Mouse (Mus musculus) CH12.LX (cell line): ENCODE measurements at regions not wholly inside any gene's neighbourhood (a gene's known extent, or its start where the extent isn't known, plus 50 kb on each side); places are given as distances from the start of the nearest gene placed in this dataset.

ENCODE experiments used
- DNase-seq: peaks from one replicate; pipeline ENCODE4 v3.0.0-alpha.2; 2013; ENCODE audit errors: extremely low read depth
- H3K27ac ChIP-seq: 2 replicates; pipeline ENCODE4 v1.5.1; 2012; ENCODE audit warnings: low read depth, mild to moderate bottlenecking, control low read depth, moderate library complexity; ENCODE audit not compliant: insufficient read depth
- H3K27me3 ChIP-seq: replicated peaks from 2 replicates; pipeline ENCODE3; 2012; ENCODE audit warnings: inconsistent platforms
- H3K36me3 ChIP-seq, 2 experiments: replicated peaks in 1 of 2; 2 replicates each; pipeline versions ENCODE3 to v1.6.1; 2012; ENCODE audit warnings: inconsistent platforms in 1 of 2, low read length in 1 of 2, mild to moderate bottlenecking in 1 of 2, mixed read lengths in 1 of 2, moderate library complexity in 1 of 2; ENCODE audit not compliant: control insufficient read depth in 1 of 2, insufficient read depth in 1 of 2
- H3K4me1 ChIP-seq, 2 experiments: 2 replicates each; pipeline ENCODE4 v1.6.1; 2012; ENCODE audit warnings: inconsistent platforms in 1 of 2, moderate library complexity in 1 of 2; ENCODE audit not compliant: insufficient read depth in 2 of 2, control insufficient read depth in 1 of 2
- H3K4me2 ChIP-seq: 2 replicates; pipeline ENCODE4 v1.6.1; 2012; ENCODE audit warnings: low read depth, mild to moderate bottlenecking, control low read depth; ENCODE audit not compliant: poor library complexity, insufficient read depth, severe bottlenecking
- H3K4me3 ChIP-seq, 3 experiments: fragments of 150-350 bp in 1 of 3; sonication (generic) in 1 of 3; replicated peaks in 1 of 3; 2 replicates each; pipeline versions ENCODE3 to v1.5.1; 2011 to 2012; ENCODE audit warnings: low read depth in 2 of 3, low read length in 2 of 3, mild to moderate bottlenecking in 2 of 3, moderate library complexity in 2 of 3, control low read depth in 1 of 3, improper control_type of control experiment in 1 of 3, inconsistent platforms in 1 of 3, mixed read lengths in 1 of 3; ENCODE audit not compliant: poor library complexity in 1 of 3
- H3K79me2 ChIP-seq: replicated peaks from 2 replicates; pipeline ENCODE4 v1.6.1; 2012; ENCODE audit warnings: mild to moderate bottlenecking, moderate library complexity; ENCODE audit not compliant: control insufficient read depth, poor library complexity, insufficient read depth, severe bottlenecking; ENCODE audit errors: extremely low read depth
- H3K9ac ChIP-seq: 2 replicates; pipeline ENCODE4 v1.6.1; 2012; ENCODE audit warnings: low read depth, mild to moderate bottlenecking, control low read depth, moderate library complexity; ENCODE audit not compliant: insufficient read depth
- H3K9me3 ChIP-seq: replicated peaks from 2 replicates; pipeline ENCODE3; 2012; ENCODE audit warnings: low read length, inconsistent platforms, mixed read lengths
- BHLHE40 ChIP-seq: IDR thresholded peaks from 2 replicates; pipeline ENCODE4 v1.6.1; 2011; ENCODE audit warnings: mild to moderate bottlenecking, low read depth, low read length, improper control_type of control experiment
- CHD1 ChIP-seq: IDR thresholded peaks from 2 replicates; pipeline ENCODE4 v1.6.1; 2012; ENCODE audit warnings: low read depth, low read length, improper control_type of control experiment, inconsistent platforms
- CHD2 ChIP-seq: IDR thresholded peaks from 2 replicates; pipeline ENCODE4 v1.6.1; 2011; ENCODE audit warnings: low read length, improper control_type of control experiment
- E2F4 ChIP-seq: IDR thresholded peaks from 2 replicates; pipeline ENCODE4 v1.6.1; 2011; ENCODE audit warnings: low read depth, low read length, improper control_type of control experiment; ENCODE audit not compliant: insufficient replicate concordance
- EP300 ChIP-seq: IDR thresholded peaks from 2 replicates; pipeline ENCODE4 v1.6.1; 2011; ENCODE audit warnings: low read length, improper control_type of control experiment
- ETS1 ChIP-seq: conservative IDR thresholded peaks from 2 replicates; pipeline ENCODE4 v1.6.1; 2012; ENCODE audit warnings: low read depth, mild to moderate bottlenecking, inconsistent platforms, low read length, improper control_type of control experiment, moderate library complexity
- HCFC1 ChIP-seq: IDR thresholded peaks from 2 replicates; pipeline ENCODE4 v1.6.1; 2012; ENCODE audit warnings: low read depth, mild to moderate bottlenecking, inconsistent platforms, low read length, improper control_type of control experiment
- JUN ChIP-seq: IDR thresholded peaks from 2 replicates; pipeline ENCODE4 v1.6.1; 2011; ENCODE audit warnings: low read depth, mild to moderate bottlenecking, low read length, improper control_type of control experiment, moderate library complexity; ENCODE audit not compliant: insufficient read depth
- JUND ChIP-seq: conservative IDR thresholded peaks from 2 replicates; pipeline ENCODE4 v1.6.1; 2011; ENCODE audit warnings: low read depth, low read length, improper control_type of control experiment
- MAX ChIP-seq: IDR thresholded peaks from 2 replicates; pipeline ENCODE4 v1.6.1; 2011; ENCODE audit warnings: low read length, improper control_type of control experiment
- MEF2A ChIP-seq: IDR thresholded peaks from 2 replicates; pipeline ENCODE4 v1.6.1; 2014; ENCODE audit warnings: low read depth, mild to moderate bottlenecking, inconsistent platforms, low read length, improper control_type of control experiment, borderline replicate concordance
- MXI1 ChIP-seq: IDR thresholded peaks from 2 replicates; pipeline ENCODE4 v1.6.1; 2011; ENCODE audit warnings: mild to moderate bottlenecking, low read depth, low read length, improper control_type of control experiment
- MYC ChIP-seq: IDR thresholded peaks from 2 replicates; pipeline ENCODE4 v1.6.1; 2011; ENCODE audit warnings: low read depth, mild to moderate bottlenecking, improper control_type of control experiment, low read length
- NRF1 ChIP-seq: IDR thresholded peaks from 2 replicates; pipeline ENCODE4 v1.6.1; 2014; ENCODE audit warnings: low read depth, mild to moderate bottlenecking, inconsistent platforms, low read length, improper control_type of control experiment, moderate library complexity
- PAX5 ChIP-seq: IDR thresholded peaks from 2 replicates; pipeline ENCODE4 v1.6.1; 2012; ENCODE audit warnings: low read length, inconsistent platforms, mixed read lengths
- POLR2A ChIP-seq: IDR thresholded peaks from 2 replicates; pipeline ENCODE4 v1.6.1; 2011; ENCODE audit warnings: low read depth, mild to moderate bottlenecking, improper control_type of control experiment, low read length
- RAD21 ChIP-seq: IDR thresholded peaks from 2 replicates; pipeline ENCODE4 v1.6.1; 2011; ENCODE audit warnings: low read depth, mild to moderate bottlenecking, low read length, improper control_type of control experiment, moderate library complexity
- SMC3 ChIP-seq: IDR thresholded peaks from 2 replicates; pipeline ENCODE4 v1.6.1; 2011; ENCODE audit warnings: low read depth, low read length, improper control_type of control experiment
- TBP ChIP-seq: conservative IDR thresholded peaks from 2 replicates; pipeline ENCODE4 v1.6.1; 2011; ENCODE audit warnings: low read depth, low read length, improper control_type of control experiment
- TCF12 ChIP-seq: IDR thresholded peaks from 2 replicates; pipeline ENCODE4 v1.6.1; 2014; ENCODE audit warnings: low read depth, mild to moderate bottlenecking, inconsistent platforms, low read length, improper control_type of control experiment
- USF2 ChIP-seq: conservative IDR thresholded peaks from 2 replicates; pipeline ENCODE4 v1.6.1; 2011; ENCODE audit warnings: low read depth, low read length, improper control_type of control experiment
- ZNF384 ChIP-seq: IDR thresholded peaks from 2 replicates; pipeline ENCODE4 v1.6.1; 2012; ENCODE audit warnings: low read depth, low read length, improper control_type of control experiment, inconsistent platforms
- dilution Hi-C: fragments of 300-500 bp; cut with MboI; formaldehyde crosslinking; loops from 2 replicates; pipeline ENCODE4 v1.14.3; 2020; ENCODE audit warnings: low sequenced_read_pairs; ENCODE audit not compliant: extremely low pct_unique_long_range_greater_than_20kb, extremely low pct_ligation_motif_present
- in situ Hi-C: fragments of 300-500 bp; cut with MboI; formaldehyde crosslinking; loops from 3 replicates; pipeline ENCODE4 v1.14.3; 2019; ENCODE audit warnings: low sequenced_read_pairs, low pct_ligation_motif_present, low pct_unique_long_range_greater_than_20kb, mixed read lengths

- Histone ChIP-seq H3K27ac (no peak overlapping the region), H3K36me3 (no peaks in the 10 kb centered on the region), H3K4me3 (no peak overlapping the region), H3K27me3 (no peaks in the 10 kb centered on the region), H3K4me2 (no peak overlapping the region), H3K79me2 (no peaks in the 10 kb centered on the region), H3K4me1 (peaks cover 0 to 8% of the 10 kb centered on the region in 2 experiments; a peak in 2 of 4 replicates), H3K9ac (no peak overlapping the region), H3K9me3 (no peaks in the 10 kb centered on the region)
- no peak for DNase-seq
- in situ Hi-C loops (no loop called here), dilution Hi-C loops (no loop called here)
- TF ChIP-seq MXI1 (no peak), RAD21 (no peak), PAX5 (no peak), JUND (no peak), TBP (no peak), ETS1 (no peak), TCF12 (no peak), ZNF384 (no peak), MYC (no peak), CHD1 (no peak), NRF1 (no peak), BHLHE40 (no peak), HCFC1 (no peak), POLR2A (no peak), MAX (no peak), USF2 (no peak), EP300 (no peak), JUN (no peak)
Observed at GRCm38 (mm10) chr8:107885971-107886370, 56.5 kb upstream of the Zfhx3 start.

DNA sequence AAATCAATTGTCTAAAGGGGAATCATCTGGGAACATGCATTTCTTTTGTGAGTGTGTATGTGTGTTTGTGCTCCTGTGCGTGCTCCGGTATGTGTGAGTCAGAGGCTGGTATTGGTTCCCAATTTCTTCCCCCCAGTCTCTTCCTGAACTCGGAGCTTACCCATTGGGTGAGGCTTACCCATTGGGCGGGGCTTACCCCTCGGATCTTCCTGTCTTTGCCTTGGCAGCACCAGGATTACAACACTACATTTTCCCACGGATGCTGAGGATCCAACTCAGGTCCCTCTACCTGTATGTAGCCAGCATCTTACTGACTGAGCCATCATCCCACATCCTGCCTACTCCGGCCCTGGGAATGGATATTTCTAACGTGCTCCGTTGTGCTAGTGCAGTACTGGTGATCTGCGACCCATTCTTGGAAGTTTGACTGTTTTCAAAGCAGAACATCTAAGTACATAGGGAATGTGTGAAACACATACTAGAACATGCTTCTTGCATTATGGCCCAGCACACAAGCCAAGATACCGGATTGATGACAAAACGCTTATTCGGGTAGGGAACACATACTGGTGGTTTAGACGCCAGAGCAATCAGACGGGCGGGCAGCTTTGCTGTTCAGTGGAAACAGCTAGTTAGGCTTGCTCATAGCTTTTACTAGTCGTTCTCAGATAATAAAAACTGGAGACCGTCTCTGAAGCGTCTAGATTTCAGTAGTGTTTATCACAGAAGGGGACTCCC lies 55.8 kb upstream of the Zfhx3 start:
- H3K27me3 ChIP-seq = no peaks in the 10 kb centered on the region
- no peak overlapping the region for H3K27ac ChIP-seq
- no peak overlapping the region for H3K4me2 ChIP-seq
- dilution Hi-C loops = no loop called here
- in situ Hi-C loops = no loop called here
- no peak overlapping the region for H3K9ac ChIP-seq
- H3K4me3 ChIP-seq = no peak overlapping the region
- H3K79me2 ChIP-seq = no peaks in the 10 kb centered on the region
- H3K4me1 ChIP-seq = peaks cover 0 to 8% of the 10 kb centered on the region in 2 experiments; a peak in 2 of 4 replicates
- DNase-seq = no peak
- TF ChIP-seq MEF2A = no peak
- TF ChIP-seq CHD1 = no peak
- no peak for TF ChIP-seq MYC
- TF ChIP-seq SMC3 = no peak
- no peak for TF ChIP-seq ZNF384
- TF ChIP-seq JUND = no peak
- TF ChIP-seq CHD2 = no peak
- TF ChIP-seq E2F4 = no peak
- no peak for TF ChIP-seq ETS1
- TF ChIP-seq JUN = no peak
- no peaks in the 10 kb centered on the region for H3K36me3 ChIP-seq
- H3K9me3 ChIP-seq = no peaks in the 10 kb centered on the region
